Mouse (Mus musculus) heart, adult 10 weeks (tissue): ENCODE results near the gene Adgrl1. TPM values are rescaled to one million over a fixed set of nuclear protein-coding genes. Genes with fewer than 3 reads are reported as not detected.

Source experiments
- polyA plus RNA-seq: library from polyadenylated mRNA; stranded (reverse); fragments of 350-450 nt; fragmentation: Illumina TruSeq; extraction: RNeasy Lipid Tissue Mini Kit (QIAGEN cat#74804); gene quantifications from one replicate; pipeline ENCODE4 v1.2.3, GENCODE M21; 2014; ENCODE audit warnings: low read depth, low replicate concordance

Gene Adgrl1
- polyA plus RNA-seq = 11.6 TPM

GRCm38 (mm10) chr8:83899363-83900252, at the start of gene Adgrl1:
Adgrl1 (plus strand) TSS chr8:83900105.

GRCm38 (mm10) chr8:83955106-83955957, 55.4 kb downstream of the Adgrl1 start, which contains the start of the genes Gm10644 and Asf1b:
Gm10644 (minus strand) TSS chr8:83955205.
Asf1b (plus strand) TSS chr8:83955507.

DNA sequence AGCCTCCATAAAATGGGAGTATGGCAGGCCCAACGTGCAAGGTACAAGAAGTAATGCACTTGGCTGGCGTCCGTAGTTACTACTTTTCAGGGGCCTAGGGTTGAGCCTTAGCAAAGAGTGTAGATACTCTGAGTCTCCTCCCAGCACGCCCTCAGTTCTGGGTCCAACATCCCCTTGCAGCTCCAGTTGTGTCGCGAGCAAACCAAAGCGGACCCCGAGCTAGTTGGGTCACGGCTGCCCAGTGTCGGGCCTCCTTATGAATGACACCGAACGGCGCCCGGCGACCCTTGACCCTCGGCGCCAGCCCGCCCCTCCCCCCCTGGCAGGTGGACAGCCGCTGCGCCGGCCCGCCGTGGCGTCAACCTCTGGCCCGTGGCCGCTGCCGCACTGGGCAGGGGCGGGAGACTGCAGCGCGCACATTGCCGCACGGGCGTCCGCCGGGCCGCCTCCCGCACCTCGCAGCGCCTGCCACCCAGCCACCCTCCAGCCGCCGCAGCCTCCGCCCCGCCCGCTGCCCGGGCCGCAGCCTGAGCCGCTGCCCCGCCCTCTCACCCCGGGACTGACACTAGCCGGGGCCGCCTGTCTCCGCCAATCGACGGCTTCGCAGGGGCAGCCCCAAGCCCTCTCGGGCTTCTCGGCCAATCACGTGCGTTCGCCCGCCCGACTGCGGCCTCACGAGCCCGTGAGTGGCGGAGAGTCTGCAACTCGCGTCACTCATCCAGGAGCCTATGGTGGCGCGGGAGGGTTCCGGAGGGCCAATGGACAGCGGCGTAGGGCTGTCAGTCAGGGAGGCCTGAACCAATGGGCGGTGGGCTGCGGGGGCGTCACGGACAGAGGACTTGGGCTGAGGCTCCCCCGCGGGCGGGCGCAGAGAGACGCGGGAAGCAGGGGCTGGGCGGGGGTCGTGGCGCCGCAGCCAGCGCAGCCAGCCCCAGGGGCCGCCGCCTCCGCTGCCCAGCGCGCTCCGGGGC, 72.5 kb downstream of the Adgrl1 start, which contains the start of gene Prkaca:
TSS of gene Prkaca (plus strand) at position 844 of the 971 bp plus-strand sequence.

Other genes starting within 250 kb of the Adgrl1 start
- 28.1 TPM for gene Gipc1, start 247.4 kb upstream of the Adgrl1 start, polyA plus RNA-seq
- gene Ptger1, start 233.4 kb upstream of the Adgrl1 start, polyA plus RNA-seq = 0.16 TPM
- gene Pkn1, start 200.9 kb upstream of the Adgrl1 start, polyA plus RNA-seq = 40.8 TPM
- 19.5 TPM for gene Ddx39, start 184.9 kb upstream of the Adgrl1 start, polyA plus RNA-seq
- 45.7 TPM for gene Adgre5, start 158.8 kb upstream of the Adgrl1 start, polyA plus RNA-seq
- 2.4 TPM for gene Gm10644, start 55.1 kb downstream of the Adgrl1 start, polyA plus RNA-seq
- 2.5 TPM for gene Asf1b, start 55.4 kb downstream of the Adgrl1 start, polyA plus RNA-seq
- gene Prkaca, start 72.9 kb downstream of the Adgrl1 start, polyA plus RNA-seq = 218 TPM
- gene Samd1, start 97.6 kb downstream of the Adgrl1 start, polyA plus RNA-seq = 20.0 TPM
- not detected for gene 1700067K01Rik, start 101.4 kb downstream of the Adgrl1 start, polyA plus RNA-seq
- 4.4 TPM for gene 2210011C24Rik, start 112.1 kb downstream of the Adgrl1 start, polyA plus RNA-seq
- gene Palm3, start 121.4 kb downstream of the Adgrl1 start, polyA plus RNA-seq = 0.29 TPM
- gene Il27ra, start 142.5 kb downstream of the Adgrl1 start, polyA plus RNA-seq = 3.0 TPM
- gene Rln3, start 144.9 kb downstream of the Adgrl1 start, polyA plus RNA-seq = not detected
- 4.3 TPM for gene Gm10643, start 165.0 kb downstream of the Adgrl1 start, polyA plus RNA-seq
- gene Rfx1, start 166.7 kb downstream of the Adgrl1 start, polyA plus RNA-seq = 8.2 TPM
- 9.7 TPM for gene Dcaf15, start 204.7 kb downstream of the Adgrl1 start, polyA plus RNA-seq
- gene Podnl1, start 225.9 kb downstream of the Adgrl1 start, polyA plus RNA-seq = not detected
- 10.9 TPM for gene Cc2d1a, start 247.8 kb downstream of the Adgrl1 start, polyA plus RNA-seq
- 0.34 TPM for gene 4930432K21Rik, start 247.9 kb downstream of the Adgrl1 start, polyA plus RNA-seq